Mouse (Mus musculus) CD4-positive, CD25-positive, alpha-beta regulatory T cell, adult 9 weeks (primary cell): Measurements from ENCODE around the gene Panx1. TPM values are rescaled to one million over a fixed set of nuclear protein-coding genes. Genes with fewer than 3 reads are reported as not detected.

Experiments used
- polyA plus RNA-seq: library from polyadenylated mRNA; unstranded; fragments of 100-300 nt; shearing (Covaris generic); gene quantifications from one replicate; pipeline ENCODE4 v1.2.1, GENCODE M21; 2017

Panx1 gene
- 22.2 TPM for polyA plus RNA-seq

GRCm38 (mm10) chr9:15045084-15045669, at the start of gene Panx1:
Panx1 (minus strand) TSS chr9:15045478.

Other genes starting within 250 kb of the Panx1 start
- gene Gpr83, start 185.3 kb downstream of the Panx1 start, polyA plus RNA-seq: 159 TPM
- 1,000 TPM for gene Izumo1r, start 141.5 kb downstream of the Panx1 start, polyA plus RNA-seq
- not detected for gene Hephl1, start 66.6 kb upstream of the Panx1 start, polyA plus RNA-seq
- not detected for gene Vstm5, start 193.6 kb upstream of the Panx1 start, polyA plus RNA-seq
- 52.7 TPM for gene Med17, start 234.5 kb upstream of the Panx1 start, polyA plus RNA-seq